In genomic region chr2:151921596-151921995, GRCm38 (mm10) we compare ENCODE assay signal across 10 mouse cellular contexts. TPM values are rescaled to one million over a fixed set of nuclear protein-coding genes. Genes with fewer than 3 reads are reported as not detected.
DNase-seq lines count a peak whose midpoint lies in the region; ATAC-seq and TF ChIP-seq lines count a peak whose summit lies in the region.
"Had no signal": no experiment of that assay in that cellular context is flagged by ENCODE, and none has a peak within 500 bp of the region (broad histone marks: within the 10 kb centered on the region; RNA-seq: fewer than 3 reads in every experiment).

No protein-coding gene starts in this region.

- no peak overlapping the region for H3K4me2 ChIP-seq in limb, embryonic 14.5 days (replicated peaks; ENCODE audit: low read depth, low read length, severe bottlenecking)
- H3K4me2 ChIP-seq: hindbrain, embryonic 13.5 days; liver, embryonic 11.5 days had no signal

- no peak for TF ChIP-seq POLR2A in testis, adult 2 months (IDR thresholded peaks at IDR 0.05; ENCODE audit: control insufficient read depth, low read depth, low read length)
- no peak for TF ChIP-seq POLR2A in limb, embryonic 14.5 days (IDR thresholded peaks at IDR 0.05; ENCODE audit: borderline replicate concordance, extremely low read depth, insufficient read depth, insufficient read length)

- H3K4me3 ChIP-seq in testis, adult 2 months (ENCODE audit: control insufficient read depth, low read depth, low read length): no peak overlapping the region
- no peak overlapping the region for H3K4me3 ChIP-seq in limb, embryonic 14.5 days (replicated peaks; ENCODE audit: low read length)
- H3K4me3 ChIP-seq: hindbrain, embryonic 13.5 days had no signal

- no peak for DNase-seq in testis, postnatal 10 days (ENCODE audit: low spot score)
- DNase-seq in gastrocnemius, adult 8-10 months (ENCODE audit: low spot score in 2 of 2): peak; percentile 45 to 60
- DNase-seq in limb, embryonic 14.5 days (ENCODE audit: low spot score): peak; percentile 55
- peak; percentile 40 to 58 for DNase-seq in urinary bladder, postnatal 36 days (ENCODE audit: low spot score in 2 of 2)
- DNase-seq in frontal cortex, postnatal 36 days (ENCODE audit: low spot score in 2 of 2): no peak
- no peak for DNase-seq in thymus, postnatal 10 days (ENCODE audit: low spot score in 2 of 2)
- no peak for DNase-seq in layer of hippocampus, adult 8-10 months (ENCODE audit: low spot score in 2 of 2)

- TF ChIP-seq CTCF in testis, adult 2 months (IDR thresholded peaks at IDR 0.05; ENCODE audit: control insufficient read depth, insufficient read depth, insufficient replicate concordance, low read depth, low read length): no peak

- peaks cover 2% of the 10 kb centered on the region for H3K4me1 ChIP-seq in testis, adult 2 months (ENCODE audit: control insufficient read depth, insufficient read depth, low read length)
- peaks cover 8% of the 10 kb centered on the region for H3K4me1 ChIP-seq in limb, embryonic 14.5 days (ENCODE audit: control insufficient read depth, insufficient read depth, low read length)

- H3K27ac ChIP-seq in testis, adult 2 months (ENCODE audit: control insufficient read depth, insufficient read depth, low read depth, low read length): peak overlapping the region; percentile 54
- H3K27ac ChIP-seq in limb, embryonic 14.5 days (replicated peaks; ENCODE audit: low read depth, low read length): no peak overlapping the region
- H3K27ac ChIP-seq: hindbrain, embryonic 13.5 days had no signal

- WGBS in limb, embryonic 14.5 days: 8% methylated on average over 4 of the region's 4 CpGs

- H3K36me3 ChIP-seq in testis, adult 2 months (ENCODE audit: control insufficient read depth, insufficient read depth, low read length): no peaks in the 10 kb centered on the region
- H3K36me3 ChIP-seq in limb, embryonic 14.5 days (ENCODE audit: control insufficient read depth, insufficient read depth, low read length): no peaks in the 10 kb centered on the region
- H3K36me3 ChIP-seq: hindbrain, embryonic 13.5 days had no signal

- no peaks in the 10 kb centered on the region for H3K27me3 ChIP-seq in testis, adult 2 months (ENCODE audit: control insufficient read depth, insufficient read depth, low read length)
- no peaks in the 10 kb centered on the region for H3K27me3 ChIP-seq in limb, embryonic 14.5 days (ENCODE audit: control insufficient read depth, insufficient read depth, low read length)
- H3K27me3 ChIP-seq: hindbrain, embryonic 13.5 days had no signal

- no peaks in the 10 kb centered on the region for H3K9me3 ChIP-seq in limb, embryonic 14.5 days (ENCODE audit: control insufficient read depth, low read length)
- H3K9me3 ChIP-seq: hindbrain, embryonic 13.5 days had no signal

- ATAC-seq in limb, embryonic 14.5 days (ENCODE audit: low FRiP score, low read depth): peak; percentile 71; the same call in 1 of the 2 replicates

- no peak overlapping the region for H3K9ac ChIP-seq in limb, embryonic 14.5 days (ENCODE audit: low read depth, low read length, severe bottlenecking)
- H3K9ac ChIP-seq: hindbrain, embryonic 13.5 days had no signal

RNA-seq across cellular contexts. Expression of gene Angpt4, which starts 10.6 kb away (rescaled TPM):
- 2.2 and 2.5 TPM in 2 replicates for polyA plus RNA-seq in testis, adult 2 months (2012; rRNA removed)
- under 1 TPM in 1 of 4 experiments, not detected in 3; 0.16 TPM for total RNA-seq in gastrocnemius, adult 8-10 months (2022)
- polyA plus RNA-seq in limb, embryonic 14.5 days (2012; rRNA removed): 0.53 and 0.59 TPM in 2 replicates
- 0.28 and 0.36 TPM in 2 replicates for polyA plus RNA-seq in limb, embryonic 14.5 days (2014; fragmentation: Nextera tagmentation; extraction: Ambion mirVana)
- total RNA-seq in layer of hippocampus, adult 8-10 months (2022): under 1 TPM in 1 of 4 experiments, not detected in 3; 0.14 TPM

RNA-seq across cellular contexts. Expression of gene Fam110a, which starts 58.4 kb away (rescaled TPM):
- 175 and 190 TPM in 2 replicates for polyA plus RNA-seq in testis, adult 2 months (2012; rRNA removed)
- total RNA-seq in gastrocnemius, adult 8-10 months (2022): 1 to 10 TPM; 1.3 to 1.5 (median 1.4) TPM
- polyA plus RNA-seq in limb, embryonic 14.5 days (2012; rRNA removed): 14.6 and 19.8 TPM in 2 replicates
- polyA plus RNA-seq in limb, embryonic 14.5 days (2014; fragmentation: Nextera tagmentation; extraction: Ambion mirVana): 21.3 and 23.5 TPM in 2 replicates
- total RNA-seq in layer of hippocampus, adult 8-10 months (2022): 1 to 10 TPM; 5.9 to 8.0 (median 7.2) TPM

Comparison
In these comparisons a context has a peak if more than half of its experiments do, and no peak if none do; other contexts are left out.
1. DNase-seq: peak in gastrocnemius, adult 8-10 months (2 of 2), limb, embryonic 14.5 days (single experiment) and urinary bladder, postnatal 36 days (2 of 2); none in testis, postnatal 10 days (single experiment), frontal cortex, postnatal 36 days (0 of 2), thymus, postnatal 10 days (0 of 2) and layer of hippocampus, adult 8-10 months (0 of 2).